ENCODE assay signal across 23 mouse cellular contexts in the genomic region with DNA sequence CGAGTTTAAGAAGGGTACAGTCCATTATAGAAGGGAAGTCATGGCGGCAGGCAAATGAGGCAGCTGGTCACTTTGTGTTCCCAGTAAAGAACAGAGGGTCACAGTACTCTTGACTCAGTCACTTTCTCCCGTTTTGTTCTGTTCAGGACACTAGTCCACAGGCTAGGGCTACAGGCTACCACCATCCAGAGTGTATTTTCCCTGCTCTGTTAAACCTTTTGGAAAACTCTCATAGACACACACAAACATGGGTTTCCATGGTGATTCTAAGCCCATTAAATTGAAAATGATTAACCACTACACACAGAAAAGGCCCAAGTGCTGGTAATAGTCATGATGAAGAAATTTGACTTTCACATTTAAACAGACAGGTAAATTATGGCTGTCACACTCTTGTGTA.
"Had no signal": no experiment of that assay in that cellular context is flagged by ENCODE, and none has a peak within 500 bp of the region (broad histone marks: within the 10 kb centered on the region; RNA-seq: fewer than 3 reads in every experiment).

No protein-coding gene starts in this region.

- H3K36me3 ChIP-seq: heart, embryonic 13.5 days; heart, embryonic 15.5 days; hindbrain, embryonic 13.5 days; hindbrain, embryonic 15.5 days; limb, embryonic 13.5 days; limb, embryonic 15.5 days; liver, embryonic 12.5 days had no signal

- H3K27ac ChIP-seq: heart, adult 2 months; heart, embryonic 13.5 days; heart, embryonic 15.5 days; hindbrain, embryonic 13.5 days; hindbrain, embryonic 15.5 days; hindbrain, postnatal 0 days; limb, embryonic 13.5 days; limb, embryonic 15.5 days; liver, embryonic 12.5 days; liver, embryonic 14.5 days had no signal

- H3K4me3 ChIP-seq: heart, adult 2 months; heart, embryonic 13.5 days; heart, embryonic 15.5 days; hindbrain, embryonic 13.5 days; hindbrain, embryonic 15.5 days; limb, embryonic 13.5 days; limb, embryonic 15.5 days; liver, embryonic 12.5 days had no signal

- H3K4me2 ChIP-seq: heart, embryonic 11.5 days; heart, embryonic 13.5 days; heart, embryonic 15.5 days; hindbrain, embryonic 13.5 days; hindbrain, embryonic 15.5 days; limb, embryonic 13.5 days; limb, embryonic 15.5 days; liver, embryonic 12.5 days had no signal

- DNase-seq: gastrocnemius, postnatal 14 days; gastrocnemius, postnatal 36 days; heart, adult 11 months; heart, adult 2 months; heart, postnatal 14 days; heart, postnatal 36 days; kidney, adult 18-20 months; kidney, adult 9 months; kidney, postnatal 25 days; layer of hippocampus, adult 9-11 months; layer of hippocampus, postnatal 36 days; left cerebral cortex, postnatal 4 days had no signal

- H3K27me3 ChIP-seq: heart, embryonic 13.5 days; heart, embryonic 15.5 days; hindbrain, embryonic 13.5 days; hindbrain, embryonic 15.5 days; limb, embryonic 15.5 days; liver, embryonic 12.5 days had no signal

- H3K9me3 ChIP-seq: heart, embryonic 13.5 days; heart, embryonic 15.5 days; hindbrain, embryonic 13.5 days; hindbrain, embryonic 15.5 days; limb, embryonic 15.5 days; liver, embryonic 12.5 days had no signal

- H3K4me1 ChIP-seq: heart, embryonic 13.5 days; heart, embryonic 15.5 days; hindbrain, embryonic 13.5 days; hindbrain, embryonic 15.5 days; limb, embryonic 15.5 days; liver, embryonic 12.5 days had no signal

- ATAC-seq: hindbrain, postnatal 0 days; intestine, embryonic 16.5 days; liver, embryonic 12.5 days had no signal

- H3K9ac ChIP-seq: heart, embryonic 13.5 days; heart, embryonic 15.5 days; hindbrain, embryonic 13.5 days; hindbrain, embryonic 15.5 days; limb, embryonic 13.5 days; limb, embryonic 15.5 days; liver, embryonic 12.5 days; liver, embryonic 14.5 days had no signal
